Mouse (Mus musculus): ENCODE data around the gene Klhl25.
"Not testable (repeated sequence)": the region's sequence is repeated elsewhere in the genome, so short reads cannot be mapped to it uniquely, and the experiment has no call there.

Gene Klhl25

DNA sequence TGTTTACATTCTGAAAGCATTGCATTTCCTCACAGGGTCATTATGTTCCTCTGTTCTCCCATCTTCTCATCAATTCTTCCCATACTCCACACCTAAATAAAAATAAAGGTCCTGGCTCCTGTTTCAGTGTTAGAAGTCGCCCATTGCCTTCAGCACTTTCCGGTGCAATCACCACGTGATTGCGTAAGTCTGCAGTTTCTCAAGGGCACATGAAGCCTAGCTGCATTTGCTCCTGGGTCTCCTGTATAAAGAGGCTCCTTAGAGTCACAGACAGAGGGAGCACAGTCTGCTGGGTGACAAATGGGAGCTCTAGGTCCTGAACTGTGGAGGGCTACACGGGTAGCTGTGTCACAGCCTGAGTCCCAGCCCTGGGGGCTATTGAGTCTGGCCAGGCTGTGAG is 24.1 kb downstream of the Klhl25 start:
- no peak for DNase-seq (ENCODE audit: extremely low read depth, insufficient read length, low spot score)

DNA sequence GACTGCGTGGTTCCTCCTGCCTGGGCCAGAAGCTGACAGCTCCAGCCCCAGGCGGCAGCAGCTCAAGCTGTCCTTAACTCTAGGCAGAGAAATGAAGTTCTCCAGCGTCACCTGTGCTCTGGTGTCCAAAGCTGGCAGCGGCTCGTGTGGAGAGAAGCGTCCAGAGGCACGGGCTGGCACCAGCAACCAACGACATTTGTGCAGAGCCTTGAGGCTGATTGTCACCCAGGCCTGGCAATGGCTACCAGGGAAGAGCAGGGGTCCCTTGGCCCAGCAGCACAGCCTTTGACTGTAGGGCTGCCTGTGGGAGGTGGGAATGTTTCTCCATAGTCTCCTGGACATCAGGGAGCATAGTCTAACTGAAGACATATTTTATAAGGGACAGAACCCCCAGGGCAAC is 24.6 kb downstream of the Klhl25 start:
- no peak for DNase-seq (ENCODE audit: extremely low read depth, insufficient read length, low spot score)

GRCm38 (mm10) chr7:75873216-75873615 is 25.1 kb downstream of the Klhl25 start:
- no peak for DNase-seq (ENCODE audit: extremely low read depth, insufficient read length, low spot score)

DNA sequence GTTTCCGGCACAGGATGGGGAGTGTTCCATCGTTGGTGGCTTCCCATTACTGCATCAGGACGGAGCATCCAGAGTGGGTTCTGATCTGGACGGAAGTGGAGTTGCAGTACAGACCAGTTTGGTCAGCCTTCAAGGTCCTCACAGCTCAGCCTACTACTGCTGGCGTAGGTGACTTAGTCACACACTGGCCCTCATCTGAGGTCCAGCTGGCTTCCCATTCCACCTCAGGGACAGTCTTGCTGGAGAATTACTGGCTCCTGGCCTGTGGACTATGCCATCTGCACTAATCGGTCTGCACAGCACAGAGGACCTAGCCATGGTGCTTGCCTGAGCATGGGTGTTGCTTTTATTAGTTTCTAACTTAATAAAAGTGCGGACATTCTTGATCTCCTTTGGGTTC is 25.6 kb downstream of the Klhl25 start:
- DNase-seq (ENCODE audit: extremely low read depth, insufficient read length, low spot score): no peak

- DNase-seq (ENCODE audit: extremely low read depth, insufficient read length, low spot score): not testable (repeated sequence)
These were observed 31.3 kb downstream of the Klhl25 start for GRCm38 (mm10) chr7:75879436-75879835.

GRCm38 (mm10) chr7:75880236-75880635 is 32.1 kb downstream of the Klhl25 start:
- DNase-seq (ENCODE audit: extremely low read depth, insufficient read length, low spot score): no peak

- DNase-seq (ENCODE audit: extremely low read depth, insufficient read length, low spot score): peak; percentile 52
These were observed 32.5 kb downstream of the Klhl25 start for GRCm38 (mm10) chr7:75880650-75881049.

GRCm38 (mm10) chr7:75881376-75881775 is 33.3 kb downstream of the Klhl25 start:
- no peak for DNase-seq (ENCODE audit: extremely low read depth, insufficient read length, low spot score)

DNA sequence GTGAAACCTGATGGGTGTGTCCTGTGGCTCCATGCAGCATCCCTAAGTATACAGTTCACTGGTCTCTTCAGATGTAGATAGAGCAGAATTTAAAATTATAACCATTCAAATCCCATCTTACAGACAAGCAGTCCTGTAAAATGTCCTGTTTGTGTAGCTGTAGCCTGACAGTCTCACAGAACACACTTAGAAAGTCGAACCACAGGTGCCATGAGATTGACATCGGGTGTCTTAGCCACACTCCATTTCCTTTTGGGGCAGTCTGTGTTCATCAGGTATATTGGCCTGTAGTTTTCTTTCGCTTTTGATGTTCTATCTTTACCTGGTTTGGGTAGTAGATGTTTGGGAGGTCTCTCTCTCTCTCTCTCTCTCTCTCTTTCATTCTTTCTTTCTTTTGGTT is 33.7 kb downstream of the Klhl25 start:
- no peak for DNase-seq (ENCODE audit: extremely low read depth, insufficient read length, low spot score)

DNA sequence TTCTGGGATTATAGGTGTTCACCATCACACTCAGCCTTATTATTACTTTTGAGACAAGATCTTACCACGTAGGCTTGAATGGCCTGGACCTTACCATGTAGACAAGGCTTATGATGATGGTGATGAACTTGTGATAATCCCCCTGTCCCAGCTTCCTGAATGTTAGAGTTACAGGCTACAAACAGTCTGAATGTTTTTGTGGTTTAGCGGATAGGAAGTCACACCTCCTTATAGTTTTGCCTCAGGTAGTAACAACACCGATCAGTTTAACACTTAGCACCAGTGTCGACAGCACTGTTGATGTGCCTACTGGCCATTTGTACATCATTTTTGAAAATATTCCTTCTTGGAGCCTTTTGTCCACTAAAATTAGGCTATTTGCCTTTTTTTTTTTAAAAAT is 43.4 kb downstream of the Klhl25 start:
- DNase-seq (ENCODE audit: extremely low read depth, insufficient read length, low spot score): no peak

- DNase-seq (ENCODE audit: extremely low read depth, insufficient read length, low spot score): no peak
These were observed 44.6 kb downstream of the Klhl25 start for GRCm38 (mm10) chr7:75892737-75893136.

- DNase-seq (ENCODE audit: extremely low read depth, insufficient read length, low spot score): no peak
These were observed 45.6 kb downstream of the Klhl25 start for GRCm38 (mm10) chr7:75893709-75894108.

DNA sequence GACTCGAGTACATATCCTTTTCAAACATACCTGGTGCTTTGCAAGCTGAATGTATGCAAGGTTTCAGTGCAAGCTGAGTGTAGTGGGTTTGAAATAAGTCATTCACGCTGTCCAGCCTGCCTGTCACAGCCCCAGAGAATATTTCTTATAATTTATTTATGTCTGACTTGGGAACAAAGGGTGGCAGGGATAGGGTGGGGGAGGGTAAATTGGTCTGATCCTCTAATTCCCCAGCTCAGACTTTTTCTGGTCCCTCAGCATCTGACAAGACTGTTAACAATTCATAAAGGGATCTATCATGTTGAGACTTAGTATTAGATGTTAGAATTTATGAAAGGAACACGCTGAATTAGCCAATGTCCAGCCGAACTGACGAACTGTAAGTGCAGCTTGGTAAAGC is 48.9 kb downstream of the Klhl25 start:
- no peak for DNase-seq (ENCODE audit: extremely low read depth, insufficient read length, low spot score)

- DNase-seq (ENCODE audit: extremely low read depth, insufficient read length, low spot score): no peak
These were observed 51.0 kb downstream of the Klhl25 start for GRCm38 (mm10) chr7:75899102-75899501.

DNA sequence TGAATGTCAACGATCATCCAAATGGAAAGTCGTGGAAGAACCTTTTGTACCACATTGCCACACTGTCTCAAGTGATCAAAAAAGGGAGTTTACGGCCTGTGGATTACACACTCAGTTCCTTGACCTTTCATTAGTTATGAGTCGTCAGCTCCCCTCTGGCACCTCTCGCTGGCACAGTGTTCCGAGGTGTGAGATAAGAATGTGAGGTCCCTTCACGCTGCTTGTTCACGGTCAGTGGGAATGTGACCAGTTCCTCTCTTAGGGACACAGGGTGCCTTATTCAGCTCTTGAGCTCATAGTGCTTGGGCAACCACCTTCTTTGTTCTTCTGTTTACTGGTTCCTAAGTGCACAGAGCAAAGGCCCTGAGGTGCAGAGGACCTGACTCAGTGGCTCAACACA is 51.4 kb downstream of the Klhl25 start:
- DNase-seq (ENCODE audit: extremely low read depth, insufficient read length, low spot score): no peak

GRCm38 (mm10) chr7:75899954-75900353 is 51.8 kb downstream of the Klhl25 start:
- DNase-seq (ENCODE audit: extremely low read depth, insufficient read length, low spot score): no peak

GRCm38 (mm10) chr7:75905145-75905544 is 57.0 kb downstream of the Klhl25 start:
- DNase-seq (ENCODE audit: extremely low read depth, insufficient read length, low spot score): no peak

- peak; percentile 4 for DNase-seq (ENCODE audit: extremely low read depth, insufficient read length, low spot score)
These were observed 62.0 kb downstream of the Klhl25 start for GRCm38 (mm10) chr7:75910035-75910651.

DNA sequence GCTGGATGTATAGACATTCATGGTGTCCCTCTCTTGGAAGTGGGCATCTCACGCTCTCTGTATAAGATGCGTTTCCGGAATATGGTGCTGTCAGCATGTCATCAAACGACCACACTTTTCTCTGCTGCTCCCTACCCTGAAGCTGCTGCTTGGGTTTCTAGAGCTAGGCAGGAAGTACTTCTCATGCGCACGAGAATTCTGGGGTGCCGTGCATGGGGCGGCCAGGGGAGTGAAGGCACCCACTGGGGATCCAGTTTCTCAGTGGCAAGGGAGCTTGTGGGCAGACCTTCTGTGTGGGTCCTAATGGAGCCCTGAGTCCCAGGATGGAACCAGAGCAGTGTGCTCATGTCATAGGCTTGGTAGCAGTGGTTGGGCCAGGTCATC is 62.5 kb downstream of the Klhl25 start:
- no peak for DNase-seq (ENCODE audit: extremely low read depth, insufficient read length, low spot score)

DNA sequence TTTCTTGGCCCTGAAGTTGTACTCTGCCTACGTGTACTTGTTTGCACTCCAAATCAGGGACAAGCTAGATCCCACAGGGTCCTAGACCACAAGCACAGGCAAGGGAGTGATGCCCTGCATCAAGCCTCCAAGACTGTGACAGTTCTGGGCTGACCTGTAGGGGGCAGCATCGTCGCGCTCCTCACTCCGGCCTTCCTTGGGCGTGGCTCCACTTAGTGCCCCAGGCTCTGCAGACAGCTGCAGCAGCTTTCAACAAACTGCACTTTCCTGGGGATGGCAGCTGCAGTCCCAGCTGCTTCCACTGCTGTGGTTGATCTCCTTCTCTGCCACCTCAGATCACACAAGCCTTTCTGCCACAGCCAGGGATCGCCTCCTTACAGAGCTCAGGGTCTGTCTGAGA is 65.8 kb downstream of the Klhl25 start:
- peak; percentile 46 for DNase-seq (ENCODE audit: extremely low read depth, insufficient read length, low spot score)

GRCm38 (mm10) chr7:75915550-75915949 is 67.4 kb downstream of the Klhl25 start:
- DNase-seq (ENCODE audit: extremely low read depth, insufficient read length, low spot score): not testable (repeated sequence)

DNA sequence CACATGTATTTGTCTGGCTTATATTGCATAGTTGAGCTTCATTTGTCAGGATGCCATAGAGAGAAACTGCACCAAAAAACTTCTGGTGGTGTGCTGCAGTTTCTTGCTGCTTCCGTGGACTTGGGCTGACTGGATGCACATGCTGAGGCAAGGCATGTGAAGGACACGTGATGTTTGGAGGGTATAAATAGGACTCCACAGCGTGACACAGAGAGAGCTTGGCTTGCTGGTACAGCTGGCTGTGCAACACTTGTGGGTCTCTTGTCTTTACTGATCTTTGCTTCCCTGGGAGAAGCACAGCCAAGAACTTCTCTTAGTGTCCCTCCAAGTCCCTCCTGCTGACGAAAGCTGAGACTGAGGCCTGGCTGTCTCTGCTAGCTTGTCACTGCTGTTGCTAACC is 69.6 kb downstream of the Klhl25 start:
- no peak for DNase-seq (ENCODE audit: extremely low read depth, insufficient read length, low spot score)

DNA sequence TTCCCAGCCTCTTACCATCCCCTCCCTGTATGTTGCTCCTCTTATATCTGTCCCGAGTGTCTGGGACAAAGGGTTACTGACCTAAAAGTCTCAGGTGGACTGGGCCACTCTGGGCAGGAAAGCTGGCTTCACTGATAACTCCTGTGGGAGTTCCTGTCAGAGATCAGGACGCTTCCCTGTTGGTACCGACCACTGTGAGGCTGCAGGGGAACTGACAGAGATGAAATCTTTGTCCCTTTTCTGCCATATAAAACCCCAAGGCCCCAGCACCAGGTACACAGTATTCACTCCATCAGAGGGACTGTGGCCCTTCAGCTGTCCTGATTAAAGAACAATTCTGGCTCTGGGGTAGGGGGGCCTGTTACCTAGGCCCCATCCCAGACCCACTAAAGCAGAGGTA is 71.6 kb downstream of the Klhl25 start:
- DNase-seq (ENCODE audit: extremely low read depth, insufficient read length, low spot score): not testable (repeated sequence)
